In genomic region chr9:83691332-83692198, GRCm38 (mm10) we compare ENCODE assay signal across 8 mouse cellular contexts.
DNase-seq lines count a peak whose midpoint lies in the region; ATAC-seq lines count a peak whose summit lies in the region.

No protein-coding gene starts in this region.

- H3K36me3 ChIP-seq in intestine, embryonic 14.5 days (ENCODE audit: control insufficient read depth, insufficient read depth, low read length), result no peaks in the 10 kb centered on the region
- no peaks in the 10 kb centered on the region for H3K36me3 ChIP-seq in megakaryocyte, embryonic 14.5 days (replicated peaks; ENCODE audit: low read length)

- ATAC-seq in common myeloid progenitor, adult 5-6 weeks (replicated peaks; ENCODE audit: low read depth, poor library complexity, severe bottlenecking), result peak; percentile 97
- ATAC-seq in intestine, embryonic 14.5 days (replicated peaks; ENCODE audit: low FRiP score, low TSS enrichment, low read depth), result peak; percentile 89

- 19% methylated on average over 24 of the region's 24 CpGs for WGBS in intestine, embryonic 14.5 days

- H3K27me3 ChIP-seq in intestine, embryonic 14.5 days (replicated peaks; ENCODE audit: control insufficient read depth, insufficient read depth, low read length), result no peaks in the 10 kb centered on the region
- H3K27me3 ChIP-seq in megakaryocyte, embryonic 14.5 days (replicated peaks), result peaks cover 5% of the 10 kb centered on the region

- H3K9me3 ChIP-seq in intestine, embryonic 14.5 days (ENCODE audit: control insufficient read depth, low read length), result no peaks in the 10 kb centered on the region
- H3K9me3 ChIP-seq in megakaryocyte, embryonic 14.5 days, result no peaks in the 10 kb centered on the region

- no peak overlapping the region for H3K27ac ChIP-seq in intestine, embryonic 14.5 days (ENCODE audit: low read depth)

- H3K4me1 ChIP-seq in intestine, embryonic 14.5 days (replicated peaks; ENCODE audit: control insufficient read depth, insufficient read depth, low read length), result peaks cover 7% of the 10 kb centered on the region; the same call in 1 of the 2 replicates
- peaks cover 5% of the 10 kb centered on the region; the same call in 1 of the 2 replicates for H3K4me1 ChIP-seq in megakaryocyte, embryonic 14.5 days

- H3K4me3 ChIP-seq in intestine, embryonic 14.5 days (ENCODE audit: low read depth, low read length), result peak overlapping the region; percentile 30
- H3K4me3 ChIP-seq in megakaryocyte, embryonic 14.5 days (replicated peaks), result peak overlapping the region; percentile 71

- peak overlapping the region; percentile 46 for H3K4me2 ChIP-seq in intestine, embryonic 14.5 days (ENCODE audit: low read length)

- peak; percentile 52 for DNase-seq in gastrocnemius, adult 18-20 months (ENCODE audit: low spot score)
- DNase-seq in gastrocnemius, adult 8-10 months (ENCODE audit: low spot score in 2 of 2), result no peak
- DNase-seq in gastrocnemius, postnatal 10 days, result peak; percentile 68
- DNase-seq in intestine, embryonic 14.5 days (ENCODE audit: low spot score), result peak; percentile 75
- peak; percentile 53 to 81 for DNase-seq in left cerebral cortex, adult 9 months (ENCODE audit: low spot score in 2 of 2)
- DNase-seq in right cerebral cortex, postnatal 25 days, result peak; percentile 48

- no peak overlapping the region for H3K9ac ChIP-seq in intestine, embryonic 14.5 days (ENCODE audit: low read length)

Comparison
In these comparisons a context has a peak if more than half of its experiments do, and no peak if none do; other contexts are left out.
1. DNase-seq: peak in gastrocnemius, adult 18-20 months (single experiment), gastrocnemius, postnatal 10 days (single experiment), intestine, embryonic 14.5 days (single experiment), left cerebral cortex, adult 9 months (2 of 2) and right cerebral cortex, postnatal 25 days (single experiment); none in gastrocnemius, adult 8-10 months (0 of 2).